Mouse (Mus musculus) heart, postnatal 36 days (tissue): Measurements from ENCODE around the gene Ss18l2. TPM values are rescaled to one million over a fixed set of nuclear protein-coding genes. Genes with fewer than 3 reads are reported as not detected.

Experiments
- DNase-seq, 2 experiments: peaks; one replicate each; pipeline ENCODE4 v3.0.0; 2021 to 2022
- intact Hi-C: fragments of 180-260 bp; cut with DNase I; formaldehyde crosslinking; loops from one replicate; pipeline ENCODE4 v1.15.1; 2025
- total RNA-seq, 2 experiments: library from RNA; stranded (reverse); gene quantifications; 2 replicates each; pipeline ENCODE4 v1.2.3; 2021

The Ss18l2 gene
- total RNA-seq, result 100 to 1,000 TPM; 125 to 135 TPM

DNA sequence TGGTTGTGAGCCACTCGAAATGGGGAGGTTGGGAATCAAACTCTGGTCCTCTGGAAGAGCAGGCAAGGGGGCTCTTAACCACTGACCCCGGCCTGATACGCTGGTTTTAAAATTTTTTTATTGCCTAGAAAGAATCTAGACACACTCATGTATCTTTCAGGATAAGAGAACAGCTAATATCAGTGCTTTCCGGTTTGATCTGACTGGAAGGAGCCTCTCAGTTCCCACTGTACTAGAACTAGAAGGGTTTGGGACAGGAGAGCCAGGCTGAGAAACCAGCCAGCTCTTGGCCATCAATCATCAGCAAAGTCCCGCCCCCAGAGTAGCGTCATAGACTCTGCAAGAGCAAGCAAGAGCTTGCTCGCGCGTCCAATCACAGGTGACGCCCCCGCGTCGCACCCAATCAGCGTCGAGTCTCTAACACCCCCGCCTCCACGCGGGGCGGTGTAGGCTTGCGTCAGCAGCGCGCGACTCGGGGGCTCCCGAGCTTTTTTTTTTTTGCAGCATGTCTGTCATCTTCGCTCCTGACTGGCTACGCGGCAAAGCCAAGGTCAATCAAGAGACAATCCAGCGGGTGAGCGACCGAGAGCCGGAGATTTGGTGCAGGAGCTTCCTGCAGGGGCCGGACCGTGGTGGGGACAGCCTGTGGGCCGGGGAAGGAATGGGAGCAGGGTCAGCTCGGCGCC is at the start of gene Ss18l2:
Ss18l2 (plus strand) TSS at position 432 of the 686 bp plus-strand sequence.
- peak; percentile 95 to 99 for DNase-seq
- intact Hi-C loops, result no loop called here

DNA sequence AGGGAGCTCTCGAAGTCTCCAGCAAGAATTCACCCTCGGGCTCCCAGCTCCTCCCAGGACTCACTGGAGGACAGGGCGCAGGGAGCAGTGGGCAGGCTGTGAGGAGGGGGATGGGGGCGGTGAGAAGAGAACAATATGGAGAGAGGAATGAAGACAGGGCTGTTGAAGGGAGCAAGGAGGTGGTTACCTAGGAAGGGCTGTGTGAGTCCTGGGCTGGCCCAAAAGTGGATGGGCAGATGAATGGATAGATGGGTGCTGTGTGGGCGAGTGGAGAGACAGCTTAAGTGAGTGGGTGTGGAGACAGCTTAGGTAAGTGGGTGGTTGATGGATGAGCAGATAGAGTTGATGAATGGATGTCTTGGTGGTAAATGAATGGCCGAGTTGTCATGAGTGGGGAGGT is 46.7 kb upstream of the Ss18l2 start:
- intact Hi-C loops, result no loop called here
- no peak for DNase-seq

DNA sequence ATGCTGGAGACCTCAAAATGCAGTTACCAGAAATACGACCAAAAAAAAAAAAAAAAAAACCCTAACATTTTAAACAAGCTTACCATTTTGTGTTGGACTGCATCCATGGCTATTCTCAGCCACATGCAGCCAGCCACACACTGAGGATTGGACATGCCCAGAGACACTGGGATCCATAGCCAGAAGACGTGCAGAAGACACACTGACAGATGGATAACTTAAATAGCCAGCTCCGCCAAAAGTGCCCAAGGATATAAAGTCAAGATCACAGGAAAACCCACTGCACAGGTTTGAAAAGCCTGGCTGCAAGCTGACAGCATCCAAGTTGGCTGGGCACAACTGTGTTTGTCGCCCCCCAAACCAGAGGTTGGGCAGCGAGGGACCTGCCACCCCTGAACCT is 46.0 kb upstream of the Ss18l2 start:
- intact Hi-C loops, result no loop called here
- DNase-seq, result no peak

DNA sequence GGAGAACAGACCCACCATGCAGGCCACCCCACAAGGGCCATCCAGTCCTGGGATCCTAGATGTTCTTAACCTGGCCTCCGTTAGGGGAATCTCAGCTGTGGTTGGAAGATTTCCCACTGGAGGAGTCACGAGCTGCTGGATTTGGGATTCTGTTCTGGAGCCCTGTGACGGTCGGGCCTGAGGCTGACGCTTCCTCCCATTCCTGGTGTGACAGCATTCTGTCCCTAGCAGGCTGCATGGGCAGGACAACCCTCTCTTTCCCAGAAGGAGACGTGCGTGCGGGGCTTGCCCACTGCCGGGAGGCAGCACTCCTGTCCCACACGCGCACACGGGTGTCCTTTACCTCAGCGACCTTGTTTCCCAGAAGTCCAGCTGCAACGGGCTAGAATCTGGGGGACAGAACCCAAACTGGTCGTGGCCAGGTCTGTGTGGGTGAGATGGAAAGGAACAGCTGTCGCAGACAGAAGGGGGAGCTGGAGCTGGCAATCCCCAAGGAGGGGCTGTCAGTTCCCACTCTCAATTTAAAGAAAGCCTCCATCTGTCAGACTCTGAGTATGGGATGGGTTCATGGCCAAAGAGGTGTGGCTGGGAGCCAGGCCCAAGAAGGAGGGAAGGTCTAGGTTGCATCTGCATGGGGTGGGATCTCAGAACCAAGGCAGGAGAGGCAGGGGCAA is 43.0 kb upstream of the Ss18l2 start:
- no peak for DNase-seq
- intact Hi-C loops, result no loop called here

DNA sequence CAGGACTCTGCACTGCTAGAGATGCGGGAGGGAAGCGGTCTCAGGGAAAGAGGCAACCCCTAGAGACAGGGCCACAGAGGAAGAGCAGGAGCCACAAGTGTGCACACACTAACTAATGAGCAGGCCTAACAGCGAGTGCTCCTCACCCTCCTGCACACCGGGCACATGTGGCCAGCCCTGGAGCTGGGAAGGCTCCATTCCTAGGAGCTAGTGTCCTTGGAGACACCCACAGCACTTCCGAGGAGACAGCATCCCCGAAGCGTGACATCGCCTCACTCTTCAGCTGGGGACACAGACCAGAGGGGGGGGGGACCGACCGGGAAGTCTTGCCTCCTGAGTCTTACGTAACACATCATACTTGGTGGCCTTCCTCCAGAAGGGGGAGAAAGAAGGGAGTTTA is 42.3 kb upstream of the Ss18l2 start:
- no peak for DNase-seq
- intact Hi-C loops, result loop anchor here (2.0 kb wide), 1 partner anchor 25 kb away; the partner anchor contains the start of genes Lyzl4 and Vipr1

DNA sequence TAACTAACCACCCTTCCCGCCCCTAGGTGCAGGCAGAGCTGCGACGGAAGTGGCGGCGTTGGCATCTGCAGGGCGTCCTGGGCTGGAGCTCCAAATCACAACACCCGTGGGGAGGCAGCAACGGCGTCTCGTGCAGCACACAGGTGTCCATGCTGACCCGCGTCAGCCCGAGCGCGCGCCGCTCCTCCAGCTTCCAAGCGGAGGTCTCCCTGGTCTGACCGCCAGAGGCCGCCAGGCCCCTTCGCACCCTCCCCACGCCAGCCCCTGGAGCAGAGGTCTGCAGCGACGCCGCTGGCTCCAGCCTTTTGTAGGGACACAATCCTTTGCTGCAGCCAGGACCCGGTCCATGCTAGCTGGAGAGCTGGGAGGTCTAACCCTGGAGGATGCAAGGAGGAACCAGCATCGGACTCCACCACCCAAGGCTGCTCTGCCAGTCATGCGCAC is 40.8 kb upstream of the Ss18l2 start:
- peak; percentile 69 to 70 for DNase-seq
- intact Hi-C loops, result loop anchor here (1.0 to 2.0 kb wide), 2 partner anchors 10 to 27 kb away; partner anchors contain the start of genes Lyzl4 and Vipr1

DNA sequence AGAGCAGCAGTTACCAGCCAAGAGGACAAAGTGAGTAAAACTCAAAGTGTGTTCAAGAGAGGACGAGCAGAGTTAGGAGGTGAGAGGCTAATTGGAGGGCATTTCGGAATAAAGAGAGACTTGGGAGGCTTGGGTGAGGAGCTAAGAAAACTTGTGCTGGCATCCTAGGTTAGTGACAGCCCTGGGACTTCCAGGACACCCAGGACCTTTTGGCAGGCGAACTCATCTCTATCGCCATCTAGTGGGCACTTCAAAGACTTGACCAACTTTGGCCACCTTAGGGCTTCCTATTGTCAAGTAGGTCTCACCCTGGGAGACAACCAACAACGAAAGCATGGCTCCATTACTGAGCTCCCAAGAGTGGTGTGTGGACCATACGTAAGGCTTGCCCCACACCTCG is 38.8 kb upstream of the Ss18l2 start:
- DNase-seq, result peak; percentile 50 to 58
- intact Hi-C loops, result no loop called here

DNA sequence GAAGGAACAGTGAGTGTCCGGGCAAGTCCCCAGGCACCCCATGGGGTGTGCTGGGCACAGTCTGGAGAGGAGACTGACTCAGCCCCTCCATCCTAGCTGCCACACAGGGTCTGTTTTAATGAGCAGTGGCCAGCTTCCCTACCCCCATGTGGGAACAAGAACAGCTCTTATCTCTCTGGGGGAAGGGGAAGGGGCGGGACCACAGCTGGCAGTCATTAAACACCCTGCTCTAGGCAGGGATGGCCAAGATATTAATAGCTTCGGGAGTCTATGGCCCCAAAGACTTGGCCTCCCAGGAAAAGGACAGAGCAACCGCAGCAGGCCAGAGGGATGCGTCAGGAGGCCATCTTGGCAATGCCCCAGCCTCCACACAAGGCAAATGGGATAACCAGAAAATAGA is 37.8 kb upstream of the Ss18l2 start:
- DNase-seq, result peak; percentile 35 to 55
- intact Hi-C loops, result no loop called here

DNA sequence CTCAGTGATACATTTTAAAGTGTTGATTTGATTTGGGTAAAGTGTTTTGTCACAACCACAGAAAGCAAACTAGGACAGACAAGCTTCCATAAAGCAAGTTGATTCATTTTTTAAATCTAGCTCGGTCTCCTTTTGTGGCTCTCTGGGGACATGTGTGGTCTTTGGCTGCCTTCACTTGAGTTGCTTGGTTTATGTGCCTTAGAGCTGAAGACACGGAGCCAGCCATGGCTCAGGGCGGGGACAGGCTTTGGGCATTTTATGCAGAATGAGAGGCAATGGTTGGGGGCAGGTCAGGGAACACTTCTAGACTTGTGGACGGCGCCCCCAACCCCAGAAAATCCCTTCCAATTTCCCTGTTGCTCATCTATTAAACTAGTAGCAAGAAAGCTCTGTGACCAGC is 36.4 kb upstream of the Ss18l2 start:
- intact Hi-C loops, result no loop called here
- no peak for DNase-seq

DNA sequence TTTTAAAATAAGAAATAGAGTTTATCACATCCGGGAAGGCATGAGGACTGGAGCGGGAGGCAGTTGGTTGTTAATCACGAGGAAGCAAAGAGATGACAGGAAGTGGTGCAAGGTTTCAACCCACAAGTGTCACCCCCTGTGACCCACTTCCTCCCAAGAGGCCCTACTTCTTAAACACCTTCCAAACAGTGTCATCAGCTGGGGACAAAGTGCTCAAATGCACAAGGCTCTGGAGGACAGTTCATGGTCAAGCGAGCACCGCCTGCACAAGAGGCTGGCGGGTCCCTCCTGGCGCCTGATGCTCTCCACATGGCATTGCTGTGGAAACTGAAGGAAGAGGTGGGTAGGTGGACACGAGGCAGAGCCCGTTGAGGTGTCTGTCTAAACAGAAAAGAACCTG is 35.1 kb upstream of the Ss18l2 start:
- DNase-seq, result no peak
- intact Hi-C loops, result loop anchor here (5.0 kb wide), 1 partner anchor 428 kb away; no protein-coding TSS in a partner anchor

DNA sequence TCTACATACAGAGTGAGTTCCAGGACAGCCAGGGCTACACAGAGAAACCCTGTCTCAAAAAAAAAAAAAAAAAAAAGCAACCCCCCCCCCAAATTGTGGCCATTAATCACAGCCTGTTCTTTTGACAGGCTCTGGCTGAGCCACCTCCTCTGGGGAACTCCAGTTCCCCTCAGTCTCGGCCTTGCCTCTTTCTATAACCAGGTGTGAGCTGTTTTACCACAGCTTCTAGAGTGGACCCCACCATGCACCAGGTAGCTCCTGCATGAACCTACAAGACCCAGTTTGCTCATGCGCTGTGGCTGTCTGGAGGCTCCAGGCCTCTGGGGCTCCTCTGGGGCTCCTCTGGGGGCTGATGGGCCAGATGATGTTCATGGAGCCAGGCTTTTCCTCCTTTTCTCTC is 34.6 kb upstream of the Ss18l2 start:
- no peak for DNase-seq
- intact Hi-C loops, result loop anchor here (5.0 kb wide), 1 partner anchor 428 kb away; no protein-coding TSS in a partner anchor

DNA sequence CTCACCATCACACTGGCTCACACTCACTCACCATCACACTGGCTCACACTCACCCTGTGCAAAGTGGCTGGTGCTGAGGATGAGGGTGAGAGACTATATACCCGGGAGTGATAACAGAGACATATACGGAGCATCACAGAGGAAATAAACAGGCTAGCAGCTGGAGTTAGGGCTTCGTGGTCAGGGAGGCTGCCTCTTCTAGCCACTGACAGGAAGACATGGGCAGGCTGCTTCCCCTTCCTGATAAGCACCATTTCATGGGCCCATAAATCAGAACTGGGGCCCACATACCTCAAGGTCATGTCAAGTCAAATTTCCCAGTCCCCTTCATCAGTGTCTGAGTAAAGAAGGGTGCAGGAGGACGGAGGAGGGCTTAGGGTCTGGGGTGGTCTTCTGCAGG is 33.1 kb upstream of the Ss18l2 start:
- no peak for DNase-seq
- intact Hi-C loops, result loop anchor here (5.0 kb wide), 1 partner anchor 430 kb away; no protein-coding TSS in a partner anchor

DNA sequence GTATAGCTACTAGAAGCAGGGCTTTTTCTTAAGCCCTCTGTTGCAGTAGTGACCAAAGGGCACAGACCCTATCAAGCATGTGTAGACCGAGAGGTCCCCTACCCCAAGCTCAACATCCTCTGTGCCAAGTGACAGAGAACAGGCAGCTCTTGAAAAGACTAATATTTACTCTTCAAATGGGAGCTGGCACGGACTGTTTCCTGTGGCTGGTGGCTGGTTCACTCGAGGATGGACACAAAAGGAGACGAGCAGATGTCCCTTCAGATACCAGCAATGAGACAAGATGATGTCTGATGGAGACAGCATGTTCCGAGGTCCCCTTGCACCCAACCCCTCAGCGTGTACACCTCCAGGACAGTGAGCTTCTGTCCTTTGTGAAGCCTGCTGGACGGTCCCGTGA is 32.7 kb upstream of the Ss18l2 start:
- no peak for DNase-seq
- intact Hi-C loops, result loop anchor here (5.0 kb wide), 1 partner anchor 430 kb away; no protein-coding TSS in a partner anchor

DNA sequence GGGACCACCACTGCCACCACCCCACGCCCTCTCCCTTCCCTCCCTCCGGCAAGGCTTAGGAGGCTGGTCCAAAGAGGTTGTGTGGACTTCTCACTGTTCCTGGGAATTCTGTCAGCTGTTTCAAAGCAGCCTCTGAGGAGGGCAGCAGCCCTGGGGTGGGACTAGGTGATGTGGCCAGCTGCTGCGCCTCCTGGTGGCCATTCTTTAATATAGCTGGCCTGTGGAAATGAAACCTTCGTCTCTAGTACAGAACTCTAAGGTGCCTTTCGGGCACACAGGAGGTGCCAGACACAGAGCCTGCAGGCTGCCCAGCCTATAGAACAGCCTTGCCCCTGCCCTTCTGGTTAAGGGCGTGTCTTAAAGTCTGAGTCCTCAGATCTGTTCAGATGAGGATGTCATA is 30.6 kb upstream of the Ss18l2 start:
- intact Hi-C loops, result loop anchor here (1.0 to 5.0 kb wide), 4 partner anchors 10 to 432 kb away; partner anchors contain the start of genes Lyzl4 and Vipr1
- peak; percentile 54 to 59 for DNase-seq

DNA sequence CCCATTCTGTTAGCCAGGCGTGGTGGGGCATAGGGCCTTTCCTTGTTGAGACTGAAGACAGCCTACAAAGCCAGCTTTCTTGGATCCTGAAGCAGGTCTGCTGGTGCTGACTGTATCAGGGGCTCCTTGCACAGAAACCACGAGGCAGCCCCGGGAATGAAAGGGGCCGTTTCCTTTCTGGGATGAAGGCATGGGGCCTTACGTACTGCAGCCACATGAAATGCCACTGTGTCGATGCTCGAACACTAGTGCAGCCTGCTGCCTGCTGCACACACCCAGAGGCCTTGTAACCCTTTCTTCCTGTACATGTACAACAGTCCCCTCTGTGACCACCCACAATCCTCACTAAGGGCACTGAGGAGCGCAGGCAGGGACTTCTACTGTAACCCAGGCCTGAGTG is 28.9 kb upstream of the Ss18l2 start:
- no peak for DNase-seq
- intact Hi-C loops, result no loop called here

DNA sequence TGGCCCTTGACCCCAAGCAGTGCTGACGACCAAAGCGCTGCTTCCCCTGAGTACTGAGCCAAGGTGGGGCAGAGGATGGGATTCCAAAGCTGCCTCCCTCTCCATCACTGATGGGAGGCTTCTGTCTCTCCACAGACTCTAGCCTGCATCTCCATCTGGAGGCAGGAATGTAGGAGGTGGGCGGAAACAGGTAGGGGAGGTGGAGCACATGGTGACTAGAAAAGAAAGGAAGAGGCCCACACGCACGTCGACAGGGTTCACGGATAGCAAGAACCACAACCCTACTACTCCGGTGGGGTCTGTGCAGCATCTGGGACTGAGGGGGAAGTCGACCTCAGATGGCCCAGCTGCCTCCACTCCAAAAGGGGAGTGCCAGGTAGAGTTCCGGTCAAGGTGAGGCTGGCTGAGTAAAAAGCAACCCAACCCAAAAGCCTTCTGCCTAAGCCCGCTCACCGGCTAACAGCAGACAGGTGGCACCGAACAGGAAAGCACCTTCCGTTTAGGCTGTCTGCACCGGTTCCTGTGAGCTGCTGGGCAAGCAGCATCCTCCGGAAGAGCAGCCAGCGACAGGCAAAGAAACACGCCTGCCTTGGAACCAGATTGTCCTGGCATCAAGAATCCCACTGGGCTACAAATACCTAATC is 28.0 kb upstream of the Ss18l2 start:
- no peak for DNase-seq
- intact Hi-C loops, result no loop called here

DNA sequence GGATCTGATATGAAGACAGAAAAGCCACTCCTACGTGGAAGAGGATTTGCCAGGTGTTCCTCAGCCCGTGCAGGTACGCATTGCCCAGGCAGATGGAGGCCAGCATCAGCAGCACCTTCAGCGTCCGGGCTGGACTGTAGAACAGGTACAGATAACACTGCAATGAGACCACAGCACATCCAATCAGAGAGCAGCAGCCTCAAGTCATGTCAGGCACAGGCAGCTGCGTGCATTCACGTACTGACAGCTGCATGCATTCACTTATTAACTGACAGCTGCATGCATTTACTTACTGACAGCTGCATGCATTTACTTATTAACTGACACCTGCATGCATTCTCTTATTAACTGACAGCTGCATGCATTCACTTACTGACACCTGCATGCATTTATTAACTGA is 25.4 kb upstream of the Ss18l2 start:
- DNase-seq, result no peak
- intact Hi-C loops, result no loop called here

DNA sequence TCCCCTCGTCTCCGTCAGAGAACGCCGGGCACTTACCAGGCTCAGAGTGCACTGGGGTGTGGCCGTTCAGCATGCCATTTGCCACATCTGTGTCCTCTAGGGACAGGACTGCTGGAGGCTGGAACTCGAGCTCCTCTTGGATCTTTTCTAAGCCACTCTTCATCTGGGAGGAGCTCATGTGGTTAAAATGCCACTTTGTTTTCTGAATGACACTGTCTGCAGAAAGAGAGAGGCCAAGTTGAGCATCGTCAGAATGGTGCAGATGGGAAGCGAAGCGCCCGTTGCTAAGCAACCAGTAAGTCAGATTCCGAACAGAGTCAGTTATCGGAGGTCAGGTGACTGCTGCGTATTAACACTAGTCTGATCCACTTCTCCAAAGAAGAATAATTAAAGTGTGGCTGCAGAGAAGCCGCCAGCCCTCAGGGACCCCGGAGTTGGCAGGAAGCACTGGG is 19.9 kb upstream of the Ss18l2 start:
- intact Hi-C loops, result no loop called here
- no peak for DNase-seq

DNA sequence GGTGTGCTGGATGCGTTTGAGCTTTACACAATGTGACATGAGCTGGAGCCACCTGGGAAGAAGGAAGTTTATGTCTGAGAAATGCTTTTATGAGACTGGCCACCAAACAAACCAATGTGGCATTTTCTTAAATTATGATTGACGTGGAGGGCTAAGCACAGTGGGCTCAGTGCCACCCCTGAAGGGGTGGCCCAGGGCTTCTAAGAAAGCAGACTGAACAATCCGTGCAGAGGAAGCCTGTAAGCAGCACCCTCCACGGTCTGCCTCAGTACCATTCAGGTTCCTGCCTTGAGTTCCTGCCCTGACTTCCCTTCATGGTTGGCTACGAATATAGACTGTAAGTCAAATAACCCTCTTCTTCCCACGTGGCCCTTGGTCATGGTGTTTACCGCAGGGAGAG is 19.4 kb upstream of the Ss18l2 start:
- intact Hi-C loops, result no loop called here

DNA sequence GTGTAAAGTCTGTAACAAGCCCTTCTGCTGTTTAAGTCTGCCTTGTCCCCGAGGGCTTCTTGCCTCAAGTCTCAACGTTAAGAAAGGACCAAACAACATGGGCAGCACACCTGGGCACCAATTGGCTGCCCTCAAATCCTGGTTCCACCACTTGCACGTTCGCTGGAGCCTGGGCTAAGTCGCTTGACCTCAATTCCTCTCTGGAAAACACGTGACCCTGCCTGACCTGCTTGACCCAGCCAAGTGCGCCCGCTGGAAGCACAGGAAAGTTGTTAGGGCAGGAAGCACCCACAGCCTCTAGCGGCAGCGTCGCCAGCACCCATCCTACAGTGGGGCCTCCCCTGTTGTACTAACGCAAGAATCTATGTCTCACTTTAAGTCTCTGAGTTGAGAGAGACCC is 15.4 kb upstream of the Ss18l2 start:
- intact Hi-C loops, result no loop called here
- no peak for DNase-seq

More for the DNA sequence above, 19.4 kb upstream of the Ss18l2 start:
- no peak for DNase-seq

DNA sequence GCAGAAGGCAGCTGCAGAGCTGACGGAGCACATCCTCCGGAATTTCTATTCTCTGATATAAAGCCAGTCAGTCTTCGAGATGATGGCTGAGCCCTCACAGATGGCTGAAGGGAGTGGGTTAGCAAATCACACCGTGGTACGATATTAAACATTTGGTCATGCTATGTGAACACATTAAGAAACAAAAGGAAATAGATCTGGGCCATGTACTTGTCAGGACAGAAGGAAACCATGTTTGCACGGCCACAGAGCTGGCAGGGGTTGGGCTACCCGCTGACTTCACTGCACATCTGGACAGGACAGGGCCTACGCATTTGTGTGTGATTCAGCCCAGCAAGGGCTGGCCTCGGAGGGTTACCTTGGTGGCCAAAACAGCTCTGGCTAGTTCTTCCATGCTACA is 13.5 kb upstream of the Ss18l2 start:
- intact Hi-C loops, result loop anchor here (2.0 kb wide), 1 partner anchor 134 kb away; no protein-coding TSS in a partner anchor

More for the DNA sequence above, 13.5 kb upstream of the Ss18l2 start:
- DNase-seq, result no peak
